Mouse (Mus musculus): ENCODE data around the gene Pi4k2b. TPM values are rescaled to one million over a fixed set of nuclear protein-coding genes. Genes with fewer than 3 reads are reported as not detected.
"Not testable (repeated sequence)": the region's sequence is repeated elsewhere in the genome, so short reads cannot be mapped to it uniquely, and the experiment has no call there.

The Pi4k2b gene
- polyA plus RNA-seq, 1 experiment from 2014 or later, result 11.8 TPM

DNA sequence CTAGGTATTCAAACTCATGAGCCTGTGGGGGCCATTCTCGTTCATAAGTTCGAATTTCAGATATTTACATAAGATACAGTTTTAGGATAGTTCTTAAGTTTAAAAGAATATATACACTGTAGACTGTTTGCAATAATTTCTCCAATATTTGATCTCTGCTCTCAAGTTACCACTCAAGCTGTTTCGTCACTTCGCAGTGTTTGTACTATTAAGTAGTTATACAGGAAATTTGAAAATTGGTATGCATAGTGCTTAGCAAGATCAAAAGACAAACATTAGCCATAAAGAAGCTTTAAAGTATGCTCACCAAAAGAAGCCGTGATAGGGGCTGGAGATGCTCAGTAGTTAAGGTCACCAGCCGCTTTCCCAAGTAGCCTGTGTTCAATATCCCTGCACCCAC is 14.6 kb downstream of the Pi4k2b start:
- WGBS (ENCODE audit: insufficient replicate concordance), result 90% methylated on average over 6 of the region's 6 CpGs
- Histone ChIP-seq H3K27me3 (ENCODE audit: control insufficient read depth, insufficient read depth, low read length) (no peaks in the 10 kb centered on the region), H3K9me3 (replicated peaks; ENCODE audit: control insufficient read depth, low read length) (no peaks in the 10 kb centered on the region), H3K4me1 (ENCODE audit: control insufficient read depth, insufficient read depth, low read length) (no peaks in the 10 kb centered on the region), H3K4me3 (ENCODE audit: low read depth, low read length) (no peak overlapping the region), H3K9ac (ENCODE audit: low read depth, low read length) (no peak overlapping the region), H3K27ac (ENCODE audit: low read depth, low read length) (no peak overlapping the region), H3K4me2 (no peak overlapping the region), H3K36me3 (ENCODE audit: control insufficient read depth, insufficient read depth, low read length) (no peaks in the 10 kb centered on the region)
- ATAC-seq (replicated peaks; ENCODE audit: insufficient number of reproducible peaks, low FRiP score, low TSS enrichment), result no peak

DNA sequence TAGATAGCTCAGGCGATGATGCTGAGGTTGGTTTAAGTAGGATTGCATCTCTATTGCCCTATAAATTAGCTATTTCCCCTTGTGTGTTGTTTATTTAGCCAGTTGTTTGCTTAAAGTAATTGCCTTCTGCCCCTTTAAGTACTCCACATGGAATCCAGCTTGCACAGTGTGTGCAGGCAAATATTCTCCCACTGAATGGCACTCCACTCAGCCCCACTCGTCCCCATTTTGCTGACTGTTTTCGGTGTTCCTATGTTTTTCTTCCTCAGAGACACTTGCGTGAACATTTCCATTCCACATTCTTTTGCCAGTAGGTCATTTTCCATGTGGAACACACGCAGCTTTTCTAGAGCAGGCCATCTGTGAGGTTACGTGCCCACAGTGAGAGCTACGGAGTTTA is 21.2 kb downstream of the Pi4k2b start:
- no peaks in the 10 kb centered on the region for H3K9me3 ChIP-seq (replicated peaks; ENCODE audit: control insufficient read depth, low read length)
- H3K4me3 ChIP-seq (ENCODE audit: low read depth, low read length), result no peak overlapping the region
- H3K9ac ChIP-seq (ENCODE audit: low read depth, low read length), result no peak overlapping the region
- H3K27ac ChIP-seq (ENCODE audit: low read depth, low read length), result no peak overlapping the region
- H3K4me1 ChIP-seq (ENCODE audit: control insufficient read depth, insufficient read depth, low read length), result no peaks in the 10 kb centered on the region
- ATAC-seq (replicated peaks; ENCODE audit: insufficient number of reproducible peaks, low FRiP score, low TSS enrichment), result no peak
- no peaks in the 10 kb centered on the region for H3K27me3 ChIP-seq (ENCODE audit: control insufficient read depth, insufficient read depth, low read length)
- H3K4me2 ChIP-seq, result no peak overlapping the region
- 82% methylated on average over 7 of the region's 7 CpGs for WGBS (ENCODE audit: insufficient replicate concordance)
- H3K36me3 ChIP-seq (ENCODE audit: control insufficient read depth, insufficient read depth, low read length), result no peaks in the 10 kb centered on the region

DNA sequence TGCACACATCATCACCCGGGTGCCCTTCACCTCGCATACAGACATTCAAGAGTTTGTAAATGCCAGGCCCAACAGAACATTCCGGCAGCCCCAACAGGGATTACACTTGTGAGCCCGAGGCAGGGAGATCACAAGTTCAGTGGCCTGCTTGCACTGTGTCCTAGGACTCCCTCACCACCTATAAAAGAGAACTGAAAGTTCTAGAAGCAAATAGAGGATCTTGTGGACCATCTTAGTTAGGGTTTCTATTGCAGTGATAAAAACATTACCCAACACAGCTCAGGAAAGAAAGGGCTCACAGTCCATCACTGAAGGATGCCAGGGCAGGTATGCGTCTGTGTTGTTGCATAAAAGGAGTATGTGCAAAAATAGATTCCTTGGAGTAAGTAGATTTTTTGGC is 32.9 kb downstream of the Pi4k2b start:
- Histone ChIP-seq H3K9me3 (replicated peaks; ENCODE audit: control insufficient read depth, low read length) (no peaks in the 10 kb centered on the region), H3K27me3 (ENCODE audit: control insufficient read depth, insufficient read depth, low read length) (no peaks in the 10 kb centered on the region), H3K4me2 (no peak overlapping the region), H3K27ac (ENCODE audit: low read depth, low read length) (no peak overlapping the region), H3K4me1 (ENCODE audit: control insufficient read depth, insufficient read depth, low read length) (no peaks in the 10 kb centered on the region), H3K9ac (ENCODE audit: low read depth, low read length) (no peak overlapping the region), H3K36me3 (ENCODE audit: control insufficient read depth, insufficient read depth, low read length) (0 out of 2 replicates have a peak, but pooled peaks cover 3% of the 10 kb centered on the region), H3K4me3 (ENCODE audit: low read depth, low read length) (no peak overlapping the region)
- WGBS (ENCODE audit: insufficient replicate concordance), result 85% methylated on average over 5 of the region's 5 CpGs
- ATAC-seq (replicated peaks; ENCODE audit: insufficient number of reproducible peaks, low FRiP score, low TSS enrichment), result no peak

DNA sequence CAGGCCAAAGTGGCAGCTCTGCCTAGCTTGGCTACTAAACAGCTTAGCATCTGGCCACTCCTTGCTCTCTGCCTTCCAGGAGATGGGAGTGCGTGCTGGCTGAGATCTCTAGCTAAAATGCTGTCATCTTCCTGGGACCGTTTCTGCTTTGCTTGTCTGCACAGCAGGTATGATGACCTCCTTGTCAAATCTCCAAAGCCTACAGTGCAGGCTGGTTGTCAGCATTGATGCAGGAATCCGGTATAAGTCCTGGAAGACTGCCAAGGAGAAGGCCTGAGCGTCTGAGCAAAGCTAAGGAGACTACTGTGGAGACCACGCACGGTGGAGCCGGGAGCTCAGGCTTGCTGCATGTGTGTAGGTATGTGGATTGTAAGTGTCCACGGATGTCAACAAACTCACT is 33.9 kb downstream of the Pi4k2b start, which contains the start of gene Zcchc4:
Zcchc4 (plus strand) TSS at position 173 of the 400 bp plus-strand sequence.
- WGBS (ENCODE audit: insufficient replicate concordance), result 69% methylated on average over 8 of the region's 8 CpGs
- no peak within 1 kb of the TSS for H3K9ac ChIP-seq (ENCODE audit: low read depth, low read length)

DNA sequence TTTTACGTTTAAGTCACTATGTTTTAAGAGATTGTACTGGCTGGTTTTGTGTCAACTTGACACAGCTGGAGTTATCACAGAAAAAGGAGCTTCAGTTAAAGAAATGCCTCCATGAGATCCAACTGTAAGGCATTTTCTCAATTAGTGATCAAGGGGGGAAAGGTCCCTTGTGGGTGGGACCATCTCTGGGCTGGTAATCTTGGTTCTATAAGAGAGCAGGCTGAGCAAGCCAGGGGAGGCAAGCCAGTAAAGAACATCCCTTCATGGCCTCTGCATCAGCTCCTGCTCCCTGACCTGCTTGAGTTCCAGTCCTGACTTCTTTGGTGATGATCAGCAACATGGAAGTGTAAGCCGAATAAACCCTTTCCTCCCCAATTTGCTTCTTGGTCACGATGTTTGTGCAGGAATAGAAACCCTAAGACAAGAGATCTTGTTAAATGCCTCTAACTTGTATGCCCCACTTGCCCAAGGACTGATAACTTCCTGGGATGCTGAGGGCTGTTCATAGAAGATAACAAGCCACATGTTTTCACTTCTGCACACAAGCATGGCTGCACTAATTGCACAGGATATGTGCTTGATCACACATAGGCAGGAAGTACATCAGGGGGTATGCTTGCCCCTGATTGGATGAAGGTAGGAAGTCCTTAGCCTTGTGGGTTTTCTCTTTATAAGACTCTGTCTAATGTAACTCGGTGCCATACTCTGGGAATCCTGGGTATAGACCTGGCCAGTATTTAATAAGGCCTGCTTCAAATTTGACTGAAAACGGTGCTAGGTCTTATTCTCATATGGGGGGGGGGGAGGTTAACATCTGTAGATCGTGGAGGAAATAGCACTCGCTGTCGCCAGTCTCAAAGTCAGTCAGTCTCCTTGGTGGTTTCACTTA is 35.3 kb downstream of the Pi4k2b start:
- H3K4me2 ChIP-seq; H3K27ac ChIP-seq (ENCODE audit: low read depth, low read length); ATAC-seq (replicated peaks; ENCODE audit: insufficient number of reproducible peaks, low FRiP score, low TSS enrichment); H3K4me1 ChIP-seq (ENCODE audit: control insufficient read depth, insufficient read depth, low read length); H3K36me3 ChIP-seq (ENCODE audit: control insufficient read depth, insufficient read depth, low read length); H3K27me3 ChIP-seq (ENCODE audit: control insufficient read depth, insufficient read depth, low read length); H3K9me3 ChIP-seq (replicated peaks; ENCODE audit: control insufficient read depth, low read length); H3K9ac ChIP-seq (ENCODE audit: low read depth, low read length); H3K4me3 ChIP-seq (ENCODE audit: low read depth, low read length): not testable (repeated sequence)
- 83% methylated on average over 8 of the region's 8 CpGs for WGBS (ENCODE audit: insufficient replicate concordance)

More for the DNA sequence above, 33.9 kb downstream of the Pi4k2b start, which contains the start of gene Zcchc4:
- Histone ChIP-seq H3K4me1 (ENCODE audit: control insufficient read depth, insufficient read depth, low read length) (no peaks in the 10 kb centered on the region), H3K9me3 (replicated peaks; ENCODE audit: control insufficient read depth, low read length) (no peaks in the 10 kb centered on the region), H3K4me3 (ENCODE audit: low read depth, low read length) (no peak within 1 kb of the TSS), H3K4me2 (no peak within 1 kb of the TSS), H3K27me3 (ENCODE audit: control insufficient read depth, insufficient read depth, low read length) (no peaks in the 10 kb centered on the region), H3K36me3 (ENCODE audit: control insufficient read depth, insufficient read depth, low read length) (0 out of 2 replicates have a peak, but pooled peaks cover under 1% of the 10 kb centered on the region), H3K27ac (ENCODE audit: low read depth, low read length) (no peak within 1 kb of the TSS)
- no peak for ATAC-seq (replicated peaks; ENCODE audit: insufficient number of reproducible peaks, low FRiP score, low TSS enrichment)

DNA sequence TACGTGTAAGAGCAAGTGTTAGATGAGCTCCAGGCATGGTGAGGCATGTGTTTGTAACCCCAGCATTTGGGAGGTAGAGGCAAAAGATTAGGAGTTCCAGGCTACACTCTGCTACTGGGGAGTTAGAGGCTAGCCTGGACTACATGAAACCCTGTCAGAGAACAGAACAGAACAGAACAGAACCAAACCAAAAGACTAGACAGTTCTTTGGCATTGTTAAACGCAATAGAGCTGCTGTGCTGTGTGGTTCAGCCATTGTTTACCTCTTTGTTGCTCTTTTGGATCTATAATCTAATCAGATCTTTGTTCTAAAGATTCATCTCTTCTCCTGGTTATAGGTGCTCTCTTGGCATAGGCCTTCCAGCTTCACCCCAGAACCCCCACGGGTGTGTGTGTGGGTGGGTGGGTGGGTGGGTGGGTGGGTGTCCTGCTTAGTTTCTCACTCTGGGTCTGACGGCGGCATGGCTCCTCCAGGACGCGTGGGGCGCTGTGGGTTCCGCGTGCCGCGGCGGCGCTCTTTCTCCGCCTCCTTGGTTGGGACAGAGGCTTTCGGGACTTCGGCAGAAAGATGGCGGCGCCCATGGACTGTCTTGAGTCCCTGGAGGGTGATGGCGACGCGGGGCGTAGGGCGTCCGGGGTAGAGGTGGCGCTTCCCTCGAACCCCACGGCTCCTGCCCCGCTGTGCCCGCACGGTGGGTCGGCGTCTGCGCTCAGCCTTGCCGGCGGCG is 41.3 kb downstream of the Pi4k2b start:
- ATAC-seq (replicated peaks; ENCODE audit: insufficient number of reproducible peaks, low FRiP score, low TSS enrichment), result peak; percentile 89
- Histone ChIP-seq H3K4me2 (peak overlapping the region; percentile 68), H3K36me3 (ENCODE audit: control insufficient read depth, insufficient read depth, low read length) (no peaks in the 10 kb centered on the region), H3K9ac (ENCODE audit: low read depth, low read length) (peak overlapping the region; percentile 91), H3K27me3 (ENCODE audit: control insufficient read depth, insufficient read depth, low read length) (no peaks in the 10 kb centered on the region), H3K27ac (ENCODE audit: low read depth, low read length) (peak overlapping the region; percentile 80), H3K9me3 (replicated peaks; ENCODE audit: control insufficient read depth, low read length) (no peaks in the 10 kb centered on the region), H3K4me3 (ENCODE audit: low read depth, low read length) (peak overlapping the region; percentile 88), H3K4me1 (ENCODE audit: control insufficient read depth, insufficient read depth, low read length) (no peaks in the 10 kb centered on the region)
- WGBS (ENCODE audit: insufficient replicate concordance), result 4% methylated on average over 37 of the region's 37 CpGs

DNA sequence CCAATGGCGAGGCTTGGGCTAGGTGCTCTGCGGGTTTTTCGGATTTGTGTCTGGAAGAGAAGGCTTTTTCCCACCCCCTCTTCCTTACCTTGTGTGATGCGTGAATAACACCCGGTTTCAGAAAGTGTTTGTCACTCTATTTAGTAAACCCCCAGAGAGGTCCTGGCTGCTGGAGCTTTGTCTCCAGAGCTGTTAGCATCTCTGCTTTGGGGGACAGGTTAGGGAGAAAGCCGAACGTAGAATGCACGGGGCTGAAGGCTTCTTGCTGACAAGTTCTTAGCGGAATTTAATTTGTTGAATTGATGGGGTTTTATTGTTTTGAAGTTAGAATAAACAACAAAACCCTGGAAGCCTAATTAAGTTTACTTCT is 41.9 kb downstream of the Pi4k2b start:
- WGBS (ENCODE audit: insufficient replicate concordance), result under 1% methylated on average over 9 of the region's 9 CpGs
- Histone ChIP-seq H3K4me3 (ENCODE audit: low read depth, low read length) (peak overlapping the region; percentile 88), H3K4me1 (ENCODE audit: control insufficient read depth, insufficient read depth, low read length) (no peaks in the 10 kb centered on the region), H3K4me2 (peak overlapping the region; percentile 68), H3K9me3 (replicated peaks; ENCODE audit: control insufficient read depth, low read length) (no peaks in the 10 kb centered on the region), H3K9ac (ENCODE audit: low read depth, low read length) (peak overlapping the region; percentile 91), H3K27ac (ENCODE audit: low read depth, low read length) (peak overlapping the region; percentile 80), H3K27me3 (ENCODE audit: control insufficient read depth, insufficient read depth, low read length) (no peaks in the 10 kb centered on the region), H3K36me3 (ENCODE audit: control insufficient read depth, insufficient read depth, low read length) (no peaks in the 10 kb centered on the region)
- peak; percentile 24; the same call in 1 of the 2 replicates for ATAC-seq (replicated peaks; ENCODE audit: insufficient number of reproducible peaks, low FRiP score, low TSS enrichment)

DNA sequence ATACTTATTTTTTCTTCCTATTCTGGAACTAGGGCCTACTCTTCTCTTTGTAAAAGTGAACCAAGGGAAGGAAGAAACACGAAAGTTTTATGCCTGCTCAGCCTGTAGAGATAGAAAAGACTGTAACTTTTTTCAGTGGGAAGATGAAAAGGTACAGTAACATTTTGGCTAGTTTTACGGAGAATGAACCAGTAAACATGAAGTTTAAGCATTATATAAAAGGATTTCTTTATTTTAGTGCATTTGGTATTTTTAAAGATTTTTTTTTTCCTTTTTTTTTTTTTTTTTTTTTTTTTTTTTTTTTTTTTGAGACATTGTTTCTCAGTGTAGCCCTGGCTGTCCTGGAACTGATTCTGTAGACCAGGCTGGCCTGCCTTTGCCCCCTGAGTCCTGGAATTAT is 42.6 kb downstream of the Pi4k2b start:
- Histone ChIP-seq H3K27ac (ENCODE audit: low read depth, low read length) (no peak overlapping the region), H3K9me3 (replicated peaks; ENCODE audit: control insufficient read depth, low read length) (no peaks in the 10 kb centered on the region), H3K36me3 (ENCODE audit: control insufficient read depth, insufficient read depth, low read length) (no peaks in the 10 kb centered on the region), H3K27me3 (ENCODE audit: control insufficient read depth, insufficient read depth, low read length) (no peaks in the 10 kb centered on the region), H3K9ac (ENCODE audit: low read depth, low read length) (no peak overlapping the region), H3K4me2 (peak overlapping the region; percentile 68), H3K4me1 (ENCODE audit: control insufficient read depth, insufficient read depth, low read length) (no peaks in the 10 kb centered on the region), H3K4me3 (ENCODE audit: low read depth, low read length) (no peak overlapping the region)
- 66% methylated on average over 2 of the region's 2 CpGs for WGBS (ENCODE audit: insufficient replicate concordance)
- no peak for ATAC-seq (replicated peaks; ENCODE audit: insufficient number of reproducible peaks, low FRiP score, low TSS enrichment)
